ENCODE assay signal across 22 mouse cellular contexts in genomic region chr11:97525313-97525712, GRCm38 (mm10). TPM values are rescaled to one million over a fixed set of nuclear protein-coding genes. Genes with fewer than 3 reads are reported as not detected.
DNase-seq lines count a peak whose midpoint lies in the region; ATAC-seq lines count a peak whose summit lies in the region.
"Had no signal": no experiment of that assay in that cellular context is flagged by ENCODE, and none has a peak within 500 bp of the region (broad histone marks: within the 10 kb centered on the region; RNA-seq: fewer than 3 reads in every experiment).

No protein-coding gene starts in this region.

- DNase-seq in embryonic facial prominence, embryonic 10.5 days (ENCODE audit: low spot score) = no peak
- DNase-seq in midbrain, embryonic 10.5 days (ENCODE audit: low spot score) = no peak
- DNase-seq in adrenal gland, postnatal 10 days = peak; percentile 82
- DNase-seq in hindbrain, embryonic 14.5 days (ENCODE audit: low spot score) = no peak
- DNase-seq in gastrocnemius, adult 18-20 months (ENCODE audit: low spot score) = no peak
- DNase-seq in embryo, embryonic 10.5 days (ENCODE audit: low spot score) = no peak
- DNase-seq: cerebellum, postnatal 36 days; heart, postnatal 36 days; kidney, postnatal 10 days; liver, embryonic 13.5 days; right cerebral cortex, adult 18-20 months; thymus, postnatal 4 days had no signal

- no peaks in the 10 kb centered on the region for H3K36me3 ChIP-seq in embryonic facial prominence, embryonic 13.5 days
- peaks cover 26% of the 10 kb centered on the region for H3K36me3 ChIP-seq in embryonic facial prominence, embryonic 10.5 days (replicated peaks)
- H3K36me3 ChIP-seq in midbrain, embryonic 10.5 days = peaks cover 61% of the 10 kb centered on the region
- H3K36me3 ChIP-seq in midbrain, embryonic 16.5 days (ENCODE audit: control insufficient read depth, insufficient read depth, low read length) = peaks cover 33% of the 10 kb centered on the region
- H3K36me3 ChIP-seq in hindbrain, embryonic 14.5 days (replicated peaks; ENCODE audit: control insufficient read depth, insufficient read depth) = peaks cover 83% of the 10 kb centered on the region
- H3K36me3 ChIP-seq: embryonic facial prominence, embryonic 12.5 days; heart, embryonic 13.5 days; intestine, embryonic 15.5 days; limb, embryonic 12.5 days; liver, embryonic 13.5 days; lung, embryonic 15.5 days had no signal

- WGBS in embryonic facial prominence, embryonic 13.5 days = 93% methylated on average over 6 of the region's 6 CpGs
- 93% methylated on average over 6 of the region's 6 CpGs for WGBS in embryonic facial prominence, embryonic 10.5 days
- 84% methylated on average over 6 of the region's 6 CpGs for WGBS in midbrain, embryonic 10.5 days
- 92% methylated on average over 6 of the region's 6 CpGs for WGBS in midbrain, embryonic 16.5 days
- WGBS in hindbrain, embryonic 14.5 days = 86% methylated on average over 6 of the region's 6 CpGs

- no peak overlapping the region for H3K4me3 ChIP-seq in embryonic facial prominence, embryonic 13.5 days
- no peak overlapping the region for H3K4me3 ChIP-seq in embryonic facial prominence, embryonic 10.5 days
- H3K4me3 ChIP-seq in midbrain, embryonic 10.5 days = no peak overlapping the region
- H3K4me3 ChIP-seq in midbrain, embryonic 16.5 days (ENCODE audit: low read depth, low read length) = no peak overlapping the region
- H3K4me3 ChIP-seq in hindbrain, embryonic 14.5 days (replicated peaks; ENCODE audit: low read length) = no peak overlapping the region
- H3K4me3 ChIP-seq: embryonic facial prominence, embryonic 12.5 days; heart, embryonic 13.5 days; intestine, embryonic 15.5 days; limb, embryonic 12.5 days; liver, embryonic 13.5 days; lung, embryonic 15.5 days had no signal

- peaks cover 14% of the 10 kb centered on the region for H3K4me1 ChIP-seq in embryonic facial prominence, embryonic 13.5 days
- peaks cover 49% of the 10 kb centered on the region for H3K4me1 ChIP-seq in embryonic facial prominence, embryonic 10.5 days
- peaks cover 37% of the 10 kb centered on the region for H3K4me1 ChIP-seq in midbrain, embryonic 10.5 days
- peaks cover 10% of the 10 kb centered on the region; the same call in 1 of the 2 replicates for H3K4me1 ChIP-seq in midbrain, embryonic 16.5 days (ENCODE audit: control insufficient read depth, insufficient read depth, low read length)
- H3K4me1 ChIP-seq in hindbrain, embryonic 14.5 days (replicated peaks; ENCODE audit: control insufficient read depth, insufficient read depth, low read length) = peaks cover 15% of the 10 kb centered on the region
- H3K4me1 ChIP-seq: liver, embryonic 13.5 days had no signal

- no peak overlapping the region for H3K9ac ChIP-seq in embryonic facial prominence, embryonic 13.5 days
- H3K9ac ChIP-seq in midbrain, embryonic 16.5 days (ENCODE audit: low read depth, low read length) = no peak overlapping the region
- H3K9ac ChIP-seq in hindbrain, embryonic 14.5 days = no peak overlapping the region
- H3K9ac ChIP-seq: embryonic facial prominence, embryonic 12.5 days; heart, embryonic 13.5 days; intestine, embryonic 15.5 days; limb, embryonic 12.5 days; liver, embryonic 13.5 days; lung, embryonic 15.5 days had no signal

- no peak overlapping the region for H3K27ac ChIP-seq in embryonic facial prominence, embryonic 13.5 days
- no peak overlapping the region; the same call in 1 of the 2 replicates for H3K27ac ChIP-seq in embryonic facial prominence, embryonic 10.5 days (replicated peaks)
- peak overlapping the region; percentile 81; the same call in 1 of the 2 replicates for H3K27ac ChIP-seq in midbrain, embryonic 10.5 days (replicated peaks)
- no peak overlapping the region for H3K27ac ChIP-seq in midbrain, embryonic 16.5 days (ENCODE audit: low read length)
- H3K27ac ChIP-seq in hindbrain, embryonic 14.5 days = 0 out of 2 replicates have a peak overlapping the region, but pooled peaks have one; percentile 14
- H3K27ac ChIP-seq: embryonic facial prominence, embryonic 12.5 days; heart, embryonic 13.5 days; intestine, embryonic 15.5 days; limb, embryonic 12.5 days; liver, embryonic 13.5 days; lung, embryonic 15.5 days; macrophage had no signal

- peaks cover 3% of the 10 kb centered on the region; the same call in 1 of the 2 replicates for H3K27me3 ChIP-seq in embryonic facial prominence, embryonic 13.5 days
- peaks cover 43% of the 10 kb centered on the region for H3K27me3 ChIP-seq in embryonic facial prominence, embryonic 10.5 days (replicated peaks; ENCODE audit: low read depth, poor library complexity, severe bottlenecking)
- peaks cover 25% of the 10 kb centered on the region for H3K27me3 ChIP-seq in midbrain, embryonic 10.5 days (ENCODE audit: low read depth, poor library complexity, severe bottlenecking)
- H3K27me3 ChIP-seq in midbrain, embryonic 16.5 days (ENCODE audit: control insufficient read depth, insufficient read depth, low read depth, low read length) = no peaks in the 10 kb centered on the region
- H3K27me3 ChIP-seq in hindbrain, embryonic 14.5 days (ENCODE audit: control insufficient read depth, insufficient read depth, low read length) = no peaks in the 10 kb centered on the region
- H3K27me3 ChIP-seq: intestine, embryonic 15.5 days; lung, embryonic 15.5 days had no signal

- H3K4me2 ChIP-seq in embryonic facial prominence, embryonic 13.5 days = no peak overlapping the region
- no peak overlapping the region for H3K4me2 ChIP-seq in midbrain, embryonic 16.5 days (ENCODE audit: low read length)
- no peak overlapping the region for H3K4me2 ChIP-seq in hindbrain, embryonic 14.5 days (replicated peaks)
- H3K4me2 ChIP-seq: embryonic facial prominence, embryonic 12.5 days; heart, embryonic 13.5 days; intestine, embryonic 15.5 days; limb, embryonic 12.5 days; liver, embryonic 13.5 days; lung, embryonic 15.5 days had no signal

- H3K9me3 ChIP-seq in embryonic facial prominence, embryonic 13.5 days = no peaks in the 10 kb centered on the region
- H3K9me3 ChIP-seq in embryonic facial prominence, embryonic 10.5 days = no peaks in the 10 kb centered on the region
- no peaks in the 10 kb centered on the region for H3K9me3 ChIP-seq in midbrain, embryonic 10.5 days (replicated peaks)
- H3K9me3 ChIP-seq in midbrain, embryonic 16.5 days (replicated peaks; ENCODE audit: control insufficient read depth, low read length, poor library complexity, severe bottlenecking) = no peaks in the 10 kb centered on the region
- H3K9me3 ChIP-seq in hindbrain, embryonic 14.5 days (ENCODE audit: control insufficient read depth, low read length) = no peaks in the 10 kb centered on the region
- H3K9me3 ChIP-seq: embryonic facial prominence, embryonic 12.5 days; heart, embryonic 13.5 days; intestine, embryonic 15.5 days; limb, embryonic 12.5 days; liver, embryonic 13.5 days; lung, embryonic 15.5 days had no signal

- 0 out of 2 replicates have a peak, but pooled peaks have one; percentile 17 for ATAC-seq in embryonic facial prominence, embryonic 13.5 days (ENCODE audit: insufficient number of reproducible peaks, insufficient read depth, low FRiP score, low TSS enrichment, low read depth)
- ATAC-seq in midbrain, embryonic 16.5 days = no peak
- ATAC-seq in hindbrain, embryonic 14.5 days (ENCODE audit: low FRiP score) = no peak
- ATAC-seq: intestine, embryonic 15.5 days had no signal

RNA-seq across cellular contexts. Expression of gene 4933428G20Rik, which starts 25.2 kb away (rescaled TPM):
- polyA plus RNA-seq in embryonic facial prominence, embryonic 13.5 days (2015; fragmentation: Nextera tagmentation; extraction: Ambion mirVana) = 1.4 and 1.8 TPM in 2 replicates
- polyA plus RNA-seq in embryonic facial prominence, embryonic 10.5 days (2016; fragmentation: Nextera tagmentation; extraction: Ambion mirVana) = 0.35 and 0.54 TPM in 2 replicates
- polyA plus RNA-seq in midbrain, embryonic 10.5 days (2016; fragmentation: Nextera tagmentation; extraction: Ambion mirVana) = 0.25 and 0.28 TPM in 2 replicates
- polyA plus RNA-seq in midbrain, embryonic 16.5 days (2015; fragmentation: Nextera tagmentation; extraction: Ambion mirVana) = 1.2 and 1.3 TPM in 2 replicates
- under 1 TPM in 1 of 2 experiments, not detected in 1; 0.18 TPM for total RNA-seq in adrenal gland, postnatal 10 days (2021)
- 0.41 TPM in 1 of 2 replicates, not detected in the other for polyA plus RNA-seq in hindbrain, embryonic 14.5 days (2014; fragmentation: Nextera tagmentation; extraction: Ambion mirVana)
- total RNA-seq in gastrocnemius, adult 18-20 months (2021) = not detected
- total RNA-seq: heart, postnatal 36 days; left cerebral cortex, adult 8-10 months had no signal
- polyA plus RNA-seq: macrophage; small intestine, adult 2 months had no signal

RNA-seq across cellular contexts. Expression of gene Srcin1, which starts 50.7 kb away (rescaled TPM):
- polyA plus RNA-seq in embryonic facial prominence, embryonic 13.5 days (2015; fragmentation: Nextera tagmentation; extraction: Ambion mirVana) = 0.76 and 1.2 TPM in 2 replicates
- polyA plus RNA-seq in embryonic facial prominence, embryonic 10.5 days (2016; fragmentation: Nextera tagmentation; extraction: Ambion mirVana) = 0.72 and 0.80 TPM in 2 replicates
- polyA plus RNA-seq in midbrain, embryonic 10.5 days (2016; fragmentation: Nextera tagmentation; extraction: Ambion mirVana) = 0.89 and 1.6 TPM in 2 replicates
- polyA plus RNA-seq in midbrain, embryonic 16.5 days (2015; fragmentation: Nextera tagmentation; extraction: Ambion mirVana) = 9.2 and 10.4 TPM in 2 replicates
- 10 to 100 TPM in 1 of 2 experiments, 1 to 10 TPM in 1; 7.1 to 10.1 TPM for total RNA-seq in adrenal gland, postnatal 10 days (2021)
- 9.1 and 11.8 TPM in 2 replicates for polyA plus RNA-seq in hindbrain, embryonic 14.5 days (2014; fragmentation: Nextera tagmentation; extraction: Ambion mirVana)
- total RNA-seq in gastrocnemius, adult 18-20 months (2021) = 1 to 10 TPM; 1.3 to 1.9 TPM
- polyA plus RNA-seq: liver, embryonic 13.5 days had no signal

Comparison
In these comparisons a context has a peak if more than half of its experiments do, and no peak if none do; other contexts are left out.
1. H3K27ac ChIP-seq: peak in midbrain, embryonic 10.5 days (single experiment) and hindbrain, embryonic 14.5 days (single experiment); none in embryonic facial prominence, embryonic 13.5 days (single experiment), embryonic facial prominence, embryonic 10.5 days (single experiment) and midbrain, embryonic 16.5 days (single experiment).